ENCODE assay signal across 8 mouse cellular contexts in the genomic region with DNA sequence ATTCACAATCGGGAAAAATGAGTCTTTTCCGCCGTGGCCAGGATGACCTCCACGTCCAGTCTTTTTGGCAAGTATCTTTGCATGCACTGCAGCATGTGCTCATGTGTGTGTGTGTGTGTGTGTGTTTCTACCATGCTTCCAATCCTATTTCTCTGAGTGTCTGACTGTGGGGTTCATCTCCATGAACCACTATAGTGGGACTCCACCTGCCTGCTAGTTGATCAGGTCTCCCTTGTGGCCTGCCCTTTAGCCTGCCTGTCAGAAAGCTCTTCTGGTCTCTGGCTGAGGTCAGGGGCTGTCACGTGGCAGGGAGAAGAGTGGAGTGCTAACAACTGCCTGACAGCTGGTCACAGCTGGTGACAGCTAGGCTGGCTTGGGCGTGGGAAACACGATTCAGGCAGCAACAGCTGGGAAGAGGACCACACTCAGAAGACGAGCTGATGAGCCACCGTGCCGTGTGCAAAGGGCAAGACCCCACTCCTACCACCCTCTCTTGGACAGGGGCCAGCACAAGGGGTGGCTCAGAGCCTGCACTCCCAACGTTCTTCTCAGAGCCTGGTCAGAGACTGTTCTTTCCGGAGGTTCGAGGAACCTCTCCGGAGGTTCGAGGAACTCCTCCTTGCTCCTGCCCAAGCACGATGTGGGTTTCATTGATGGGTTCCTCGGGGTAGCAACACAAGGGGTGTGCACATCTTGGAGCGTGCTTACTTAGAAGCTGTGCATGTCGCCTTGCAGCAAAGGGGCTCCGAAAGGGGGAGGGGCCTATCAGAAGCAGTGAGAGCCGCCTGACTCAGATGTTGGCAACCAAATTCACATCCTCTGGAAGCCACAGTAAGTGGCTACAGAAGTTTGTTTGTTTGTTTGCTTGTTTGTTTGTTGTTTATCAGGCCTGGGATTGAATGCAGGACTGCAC. TPM values are rescaled to one million over a fixed set of nuclear protein-coding genes. Genes with fewer than 3 reads are reported as not detected.
DNase-seq lines count a peak whose midpoint lies in the region; ATAC-seq lines count a peak whose summit lies in the region.

No protein-coding gene starts in this region.

- WGBS in forebrain, embryonic 16.5 days: 75% methylated on average over 21 of the region's 21 CpGs
- 73% methylated on average over 21 of the region's 21 CpGs for WGBS in forebrain, embryonic 11.5 days

- H3K9ac ChIP-seq in forebrain, embryonic 16.5 days (replicated peaks; ENCODE audit: low read depth, low read length): no peak overlapping the region
- H3K9ac ChIP-seq in forebrain, embryonic 11.5 days (ENCODE audit: low read length): no peak overlapping the region

- no peak for DNase-seq in forebrain, embryonic 11.5 days (ENCODE audit: low spot score)
- peak; percentile 63 for DNase-seq in heart, adult 8-10 months (ENCODE audit: low spot score)
- DNase-seq in kidney, adult 8-10 months: peak; percentile 44 to 52
- peak; percentile 44 to 59 for DNase-seq in lung, adult 18-20 months
- peak; percentile 24 for DNase-seq in testis, postnatal 14 days (ENCODE audit: low spot score)
- DNase-seq in cerebellum, adult 8-10 months: no peak
- DNase-seq in spleen, adult 12 weeks (ENCODE audit: low spot score): no peak

- peaks cover 6% of the 10 kb centered on the region; the same call in 1 of the 2 replicates for H3K4me1 ChIP-seq in forebrain, embryonic 16.5 days (replicated peaks; ENCODE audit: control insufficient read depth, insufficient read depth, low read length)
- peaks cover 8% of the 10 kb centered on the region; the same call in 1 of the 2 replicates for H3K4me1 ChIP-seq in forebrain, embryonic 11.5 days (replicated peaks; ENCODE audit: control insufficient read depth, insufficient read depth, low read length)

- 0 out of 2 replicates have a peak, but pooled peaks have one; percentile 26 for ATAC-seq in forebrain, embryonic 16.5 days
- no peak for ATAC-seq in forebrain, embryonic 11.5 days (replicated peaks; ENCODE audit: low FRiP score)

- H3K36me3 ChIP-seq in forebrain, embryonic 16.5 days (ENCODE audit: control insufficient read depth, insufficient read depth): no peaks in the 10 kb centered on the region
- H3K36me3 ChIP-seq in forebrain, embryonic 11.5 days (ENCODE audit: control insufficient read depth, insufficient read depth, low read length): no peaks in the 10 kb centered on the region

- H3K4me2 ChIP-seq in forebrain, embryonic 16.5 days (ENCODE audit: low read length): no peak overlapping the region
- H3K4me2 ChIP-seq in forebrain, embryonic 11.5 days (ENCODE audit: low read depth, low read length, severe bottlenecking): no peak overlapping the region

- no peak overlapping the region for H3K4me3 ChIP-seq in forebrain, embryonic 16.5 days (replicated peaks; ENCODE audit: low read length)
- H3K4me3 ChIP-seq in forebrain, embryonic 11.5 days (ENCODE audit: low read depth, low read length): no peak overlapping the region

- H3K27me3 ChIP-seq in forebrain, embryonic 16.5 days (replicated peaks; ENCODE audit: control insufficient read depth, insufficient read depth, low read length): no peaks in the 10 kb centered on the region
- no peaks in the 10 kb centered on the region for H3K27me3 ChIP-seq in forebrain, embryonic 11.5 days (ENCODE audit: control insufficient read depth, insufficient read depth, low read length)

- H3K9me3 ChIP-seq in forebrain, embryonic 16.5 days (ENCODE audit: control insufficient read depth, low read length): no peaks in the 10 kb centered on the region
- no peaks in the 10 kb centered on the region for H3K9me3 ChIP-seq in forebrain, embryonic 11.5 days (ENCODE audit: control insufficient read depth, low read length)

- no peak overlapping the region for H3K27ac ChIP-seq in forebrain, embryonic 16.5 days (ENCODE audit: low read length)
- no peak overlapping the region for H3K27ac ChIP-seq in forebrain, embryonic 11.5 days (ENCODE audit: low read depth, low read length)

RNA-seq across cellular contexts. Expression of gene Mycn, which starts 53.6 kb away (rescaled TPM):
- polyA plus RNA-seq in forebrain, embryonic 16.5 days (2015; fragmentation: Nextera tagmentation; extraction: Ambion mirVana): 156 and 197 TPM in 2 replicates
- polyA plus RNA-seq in forebrain, embryonic 11.5 days (2014; fragmentation: Nextera tagmentation; extraction: Ambion mirVana): 144 and 155 TPM in 2 replicates
- 1 to 10 TPM; 1.5 to 5.8 (median 3.6) TPM for total RNA-seq in heart, adult 8-10 months (2022)

Comparison
In these comparisons a context has a peak if more than half of its experiments do, and no peak if none do; other contexts are left out.
1. DNase-seq: peak in heart, adult 8-10 months (single experiment), kidney, adult 8-10 months (2 of 2), lung, adult 18-20 months (2 of 2) and testis, postnatal 14 days (single experiment); none in forebrain, embryonic 11.5 days (single experiment), cerebellum, adult 8-10 months (single experiment) and spleen, adult 12 weeks (single experiment).